Mouse (Mus musculus) adrenal gland (tissue): ENCODE data around the gene 4933434E20Rik.

Source experiments
- intact Hi-C: fragments of 180-260 bp; cut with DNase I; formaldehyde crosslinking; loops from one replicate; pipeline ENCODE4 v1.15.1; 2025
- long read RNA-seq, 2 experiments: library from polyadenylated mRNA; unstranded; transcript quantifications; one replicate each; pipeline ENCODE4 v2.0.0; 2020; ENCODE audit warnings: borderline replicate concordance in 1 of 2; ENCODE audit not compliant: insufficient replicate concordance in 1 of 2

Gene 4933434E20Rik
- long read RNA-seq, experiment 1, transcript 4933434E20Rik-208 (5 exons, 1,385 nt), result minor isoform, 5 of 185 reads
- long read RNA-seq, experiment 1, transcript 4933434E20Rik-202 (6 exons, 1,080 nt), result minor isoform, 7 of 185 reads
- long read RNA-seq, experiment 1, transcript 4933434E20Rik-209 (7 exons, 1,411 nt), result minor isoform, 7 of 185 reads
- long read RNA-seq, experiment 1, transcript 4933434E20Rik-206 (7 exons, 2,510 nt), result major isoform, 141 of 185 reads
- long read RNA-seq, experiment 1, partial matches to known transcripts, result 6 of 185 reads
- long read RNA-seq, experiment 1, other reads (novel, unspliced or antisense), result 19 of 185 reads
- long read RNA-seq, experiment 2, transcript 4933434E20Rik-206 (7 exons, 2,510 nt), result major isoform, 65 of 88 reads
- long read RNA-seq, experiment 2, partial matches to known transcripts, result 5 of 88 reads
- long read RNA-seq, experiment 2, other reads (novel, unspliced or antisense), result 8 of 88 reads

DNA sequence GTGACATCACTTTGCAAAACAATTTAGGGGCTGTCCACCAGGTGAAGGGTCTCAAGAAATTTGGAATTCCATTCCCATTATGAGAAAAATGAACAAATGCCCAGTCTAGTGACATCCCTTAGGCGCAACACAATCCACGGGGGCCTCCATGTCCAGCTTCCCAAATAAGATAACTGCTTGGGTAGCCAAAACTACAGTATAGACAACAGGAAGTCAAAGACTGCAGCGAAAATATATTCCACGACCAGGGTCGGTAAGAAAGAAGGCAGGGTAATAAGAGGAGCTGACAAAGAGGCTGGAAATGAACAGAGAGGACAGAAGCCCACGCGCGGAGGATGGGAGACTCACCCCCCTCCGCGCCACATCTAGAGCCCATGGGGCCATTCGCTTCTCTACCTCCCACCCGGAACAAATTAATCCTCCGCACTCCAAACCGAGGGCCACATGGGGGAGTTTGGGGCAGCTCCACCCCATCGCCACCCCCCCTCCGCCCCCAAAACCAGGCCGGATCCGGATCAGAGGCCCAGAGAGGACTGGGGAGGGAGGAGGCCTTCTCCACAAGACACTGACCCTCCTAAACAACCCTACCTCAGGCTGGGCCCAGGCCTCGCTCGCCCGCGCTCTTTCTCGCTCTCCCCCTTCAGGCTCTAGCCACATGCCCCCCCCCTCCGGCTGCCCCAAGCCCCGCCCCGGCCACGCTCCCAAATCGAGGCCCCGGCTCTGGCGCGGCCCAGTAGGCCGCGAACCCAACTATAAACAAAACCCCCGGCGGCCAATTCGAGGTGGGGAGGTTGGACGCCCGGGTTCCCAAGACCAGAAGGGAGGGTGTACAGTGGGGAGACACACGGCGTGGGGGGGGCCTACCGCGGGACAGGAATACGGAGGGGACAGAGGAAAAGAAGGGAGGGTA, at the start of gene 4933434E20Rik:
4933434E20Rik (plus strand) TSS at position 196 of the 910 bp plus-strand sequence.
- intact Hi-C loops, result no loop called here

DNA sequence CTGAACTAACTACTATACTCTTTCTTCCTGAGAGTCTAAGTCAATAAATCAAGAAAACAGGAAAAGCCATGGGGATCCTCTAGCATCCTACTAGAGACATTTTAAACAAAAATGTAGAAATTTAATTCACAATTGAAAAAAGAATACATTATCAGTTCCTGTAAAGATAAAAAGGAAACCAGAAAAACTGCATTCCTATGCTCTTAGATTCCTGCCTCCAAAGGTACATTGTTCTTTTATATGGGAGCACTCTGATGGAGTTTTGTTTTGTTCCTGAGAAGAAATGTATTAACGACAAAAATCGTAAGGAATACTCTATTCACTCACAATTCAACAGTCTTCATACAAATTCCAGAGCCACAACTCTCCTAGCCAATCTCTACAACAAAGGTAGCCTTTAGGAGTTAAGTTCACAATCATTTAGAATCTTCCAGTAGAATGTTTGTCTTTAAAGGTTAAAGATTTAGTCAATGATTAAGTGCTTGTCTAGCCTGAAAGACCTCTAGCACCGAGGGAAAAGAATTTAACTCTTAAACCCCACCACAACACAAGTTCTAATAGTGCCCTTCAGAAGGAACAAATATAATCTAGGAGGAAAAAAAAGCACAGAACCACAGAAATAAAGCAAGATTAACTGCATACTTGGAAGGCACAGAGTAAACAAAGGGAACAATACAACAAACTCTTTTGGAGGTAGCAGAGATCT, 47.2 kb upstream of the 4933434E20Rik start:
- intact Hi-C loops, result no loop called here

DNA sequence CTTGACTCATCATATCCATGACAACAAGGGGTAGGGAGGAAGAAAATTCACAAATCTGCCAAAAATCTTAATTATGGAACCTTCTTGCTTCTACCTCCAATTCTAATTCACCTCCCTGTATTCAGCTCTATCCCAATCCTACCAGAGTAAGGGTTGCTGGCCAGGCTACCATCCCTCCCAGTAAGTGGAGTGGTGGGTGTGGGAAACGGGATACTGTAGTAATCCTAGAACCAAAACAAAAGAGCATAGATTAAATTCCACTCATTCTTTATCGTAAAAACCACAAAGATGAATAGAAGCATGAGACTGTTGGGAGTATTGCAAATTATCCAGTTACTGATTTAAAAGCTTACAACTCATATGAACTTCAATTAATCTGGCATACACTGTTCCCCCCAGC, 41.1 kb upstream of the 4933434E20Rik start:
- intact Hi-C loops, result loop anchor here (5.0 kb wide), 1 partner anchor 47 kb away; no protein-coding TSS in a partner anchor

DNA sequence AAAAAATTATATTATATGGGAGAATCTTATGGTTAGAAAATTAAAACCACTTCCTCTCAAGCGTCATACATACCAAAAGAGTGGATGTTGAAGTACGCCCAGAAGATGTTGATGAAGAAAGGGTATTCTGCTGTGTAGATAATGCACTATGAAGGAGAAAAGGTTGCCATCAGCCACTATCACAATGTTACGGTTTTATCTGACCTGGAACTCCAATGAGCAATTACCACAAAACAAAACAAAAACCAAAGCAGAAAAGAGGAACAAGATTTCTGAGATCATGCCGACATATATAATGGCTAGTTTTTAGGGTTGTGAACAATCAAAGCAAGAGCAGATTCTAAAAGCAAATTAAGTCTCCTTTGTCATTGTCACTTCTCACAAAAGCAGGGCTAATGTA, 34.8 kb upstream of the 4933434E20Rik start:
- intact Hi-C loops, result no loop called here

DNA sequence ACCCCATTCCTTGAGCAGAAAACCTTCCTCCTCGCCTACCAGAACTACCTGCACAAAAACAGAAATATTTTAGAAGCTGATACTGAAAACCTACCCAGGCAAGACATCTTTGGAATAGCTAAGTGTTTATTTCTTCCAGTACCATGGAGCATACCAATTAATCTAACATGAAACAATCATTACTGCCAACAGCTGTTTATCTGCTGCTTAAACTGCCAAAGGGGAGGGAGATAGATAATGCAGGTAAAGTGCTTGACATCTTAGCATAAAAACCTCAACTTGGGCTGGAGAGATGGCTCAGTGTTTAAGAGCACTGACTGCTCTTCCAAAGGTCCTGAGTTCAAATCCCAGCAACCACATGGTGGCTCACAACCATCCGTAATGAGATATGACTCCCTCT, 16.8 kb upstream of the 4933434E20Rik start:
- intact Hi-C loops, result no loop called here

DNA sequence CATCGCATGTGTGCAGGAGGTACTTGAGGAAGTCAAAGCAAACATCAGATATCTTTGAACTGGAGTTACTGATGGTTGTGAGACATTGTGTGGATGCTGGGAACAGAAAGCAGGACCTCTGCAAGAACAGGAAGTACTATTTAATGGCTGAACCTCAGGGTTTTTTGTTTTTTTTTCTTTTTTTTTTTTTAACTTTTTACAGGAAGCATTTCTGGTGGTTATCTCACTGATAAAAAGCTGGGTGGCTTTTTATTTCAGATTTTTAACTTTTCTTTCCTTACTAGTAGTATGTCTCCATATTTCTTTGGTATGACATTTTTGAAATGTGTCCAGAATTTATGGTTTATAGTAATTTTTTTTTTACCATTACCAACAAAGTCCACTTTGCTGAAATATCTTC, 15.2 kb upstream of the 4933434E20Rik start:
- intact Hi-C loops, result no loop called here

DNA sequence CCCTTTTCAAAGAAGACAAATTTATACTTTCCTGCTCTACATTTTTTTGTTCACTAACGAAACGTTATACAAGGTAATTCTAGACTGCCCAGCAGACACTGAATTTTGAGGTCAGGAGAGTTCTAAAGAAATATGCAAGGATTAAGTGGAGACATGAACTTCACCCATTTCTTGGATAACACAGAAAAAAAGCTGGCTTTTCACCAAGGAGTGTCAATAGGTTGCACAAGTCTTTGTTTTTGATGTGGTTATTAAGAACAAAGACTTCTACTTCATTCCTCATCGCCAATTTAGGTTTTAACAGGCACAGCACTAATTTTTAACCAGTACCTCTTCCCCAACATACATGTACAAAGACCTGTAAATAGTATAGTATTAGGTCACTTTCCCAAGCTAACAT, 1.7 kb upstream of the 4933434E20Rik start:
- intact Hi-C loops, result no loop called here

DNA sequence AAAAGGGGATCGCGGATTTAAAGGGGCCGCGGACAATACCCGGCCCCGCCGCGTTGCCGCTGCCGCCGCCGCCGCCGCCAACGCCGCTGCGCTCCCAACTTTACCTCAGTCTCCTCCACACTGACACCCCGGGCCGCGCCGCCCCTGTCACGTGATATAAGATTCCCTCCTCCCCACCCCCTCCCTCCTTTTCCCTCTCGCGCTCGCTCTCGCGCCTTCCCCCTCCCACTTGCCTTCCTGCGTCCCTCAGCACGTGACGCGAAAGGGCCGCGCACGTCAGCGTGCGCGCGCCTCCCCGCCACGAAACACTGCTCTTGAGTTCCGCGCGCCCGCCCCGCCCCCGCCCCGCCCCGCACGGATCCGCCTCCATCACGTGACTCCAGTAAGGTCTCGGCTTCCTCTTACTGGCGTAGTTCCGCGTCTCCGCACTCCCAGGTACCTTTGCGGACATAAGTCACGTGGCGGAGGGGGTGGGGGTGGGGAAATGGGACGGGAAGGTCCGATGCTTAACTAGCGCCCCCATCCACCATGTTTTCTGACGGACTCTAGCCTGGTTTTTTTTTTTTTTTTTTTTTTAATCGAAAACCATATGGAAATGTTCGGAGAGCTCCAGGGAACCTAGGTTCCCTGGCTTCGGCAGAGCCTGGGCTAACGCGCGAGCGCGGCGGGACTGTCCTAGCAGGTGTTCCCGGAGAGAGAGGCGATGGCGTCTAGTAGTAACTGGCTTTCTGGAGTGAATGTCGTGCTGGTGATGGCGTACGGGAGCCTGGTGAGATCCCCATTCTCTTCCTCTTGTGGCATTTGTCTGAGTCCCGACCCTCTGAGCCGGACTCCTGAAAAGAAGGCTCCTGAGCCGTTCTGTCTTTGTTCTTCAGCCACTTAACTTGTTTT, 1.2 kb downstream of the 4933434E20Rik start, which contains the start of gene Ubap2l:
Ubap2l (minus strand) TSS at position 278 of the 891 bp plus-strand sequence.
- intact Hi-C loops, result no loop called here

DNA sequence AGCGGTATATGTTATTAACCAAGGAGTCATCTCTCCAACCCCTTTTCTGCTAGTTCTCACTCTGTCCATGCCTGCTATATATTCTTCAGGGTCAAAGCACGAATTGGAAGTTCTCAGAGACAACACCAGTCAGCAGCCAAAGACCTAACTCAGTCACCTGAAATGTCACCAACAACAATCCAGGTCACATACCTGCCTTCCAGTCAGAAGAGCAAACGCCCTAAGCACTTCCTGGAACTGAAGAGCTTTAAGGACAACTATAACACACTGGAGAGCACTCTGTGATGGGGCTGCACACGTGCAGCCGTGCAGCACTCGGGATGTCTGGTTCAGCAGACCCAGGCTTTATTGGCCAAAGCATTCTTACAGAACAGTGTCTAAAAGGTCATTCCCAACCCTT, 10.1 kb downstream of the 4933434E20Rik start:
- intact Hi-C loops, result loop anchor here (5.0 kb wide), 1 partner anchor 109 kb away; no protein-coding TSS in a partner anchor

DNA sequence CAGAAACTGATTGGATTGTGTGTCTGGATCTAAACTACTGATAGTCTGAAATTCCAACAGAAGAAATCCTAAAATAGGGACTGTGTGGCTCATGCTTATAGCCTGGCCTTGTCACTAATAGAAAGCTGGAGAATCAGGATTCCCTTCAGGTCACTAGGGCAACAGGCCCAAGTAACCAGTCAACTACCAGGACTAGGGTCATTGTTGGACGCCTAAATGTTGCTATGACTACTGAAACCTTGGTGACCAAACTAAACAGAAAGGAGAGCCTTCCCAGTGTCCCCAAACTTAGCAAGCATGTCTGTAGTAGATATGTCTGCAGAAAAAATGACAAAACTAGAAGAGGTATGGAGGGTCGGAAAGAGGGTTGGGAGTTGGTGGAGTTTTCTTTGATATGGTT, 11.1 kb downstream of the 4933434E20Rik start:
- intact Hi-C loops, result loop anchor here (5.0 kb wide), 1 partner anchor 110 kb away; no protein-coding TSS in a partner anchor

DNA sequence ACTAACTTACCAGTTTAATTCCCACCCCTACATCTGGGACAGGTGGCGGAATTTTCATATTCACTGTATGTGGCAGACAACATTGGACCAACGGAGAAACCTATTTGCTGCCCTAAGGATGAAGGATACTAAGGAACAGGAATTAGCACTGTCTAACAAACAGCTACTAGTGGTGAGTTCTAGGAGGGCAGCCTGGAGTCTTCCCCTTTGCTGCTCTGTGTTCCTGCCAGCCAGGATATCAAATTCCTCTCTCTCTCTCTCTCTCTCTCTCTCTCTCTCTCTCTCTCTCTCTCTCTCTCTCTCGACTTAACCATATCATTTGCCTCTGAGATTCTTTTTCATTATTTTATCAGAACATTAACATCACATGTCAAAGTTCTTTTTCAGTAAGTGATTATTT, 12.9 kb downstream of the 4933434E20Rik start:
- intact Hi-C loops, result loop anchor here (5.0 kb wide), 1 partner anchor 112 kb away; no protein-coding TSS in a partner anchor

DNA sequence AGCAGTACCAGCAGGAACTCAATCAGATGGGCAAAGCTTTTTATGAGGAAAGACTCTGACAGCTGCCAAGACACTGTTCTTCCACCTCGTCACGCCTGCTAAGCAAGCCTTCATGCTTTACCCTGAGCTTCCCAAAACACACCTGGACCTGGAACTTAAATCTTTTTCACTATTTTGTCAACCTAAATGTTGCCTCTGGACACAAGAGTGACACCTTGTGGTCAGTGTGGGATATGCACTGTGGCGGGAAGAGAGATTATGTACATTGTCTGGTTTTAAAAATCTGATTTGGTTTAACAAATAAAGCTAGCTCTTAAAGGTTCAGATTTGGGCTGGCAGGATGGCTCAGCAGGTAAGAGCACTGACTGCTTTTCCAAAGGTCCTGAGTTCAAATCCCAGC, 14.1 kb downstream of the 4933434E20Rik start:
- intact Hi-C loops, result no loop called here

DNA sequence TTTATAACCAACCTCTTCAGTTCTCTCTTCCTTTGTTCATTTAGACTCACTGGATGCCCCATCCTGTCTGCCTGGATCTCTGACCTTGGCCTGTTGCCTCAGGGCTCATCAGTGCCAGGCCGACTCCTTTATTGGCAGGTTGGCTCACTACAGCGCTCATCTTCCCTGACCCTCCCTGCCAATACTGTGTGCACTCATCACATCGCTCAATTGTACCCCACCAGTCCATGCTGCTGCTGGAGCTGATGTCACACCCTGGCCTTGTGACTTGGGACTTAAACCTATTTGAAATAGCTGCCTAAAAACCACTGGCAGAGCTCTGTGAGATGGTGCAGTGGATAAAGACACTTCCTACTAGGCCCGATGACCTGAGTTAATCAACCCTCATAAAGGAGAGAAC, 16.4 kb downstream of the 4933434E20Rik start:
- intact Hi-C loops, result no loop called here

DNA sequence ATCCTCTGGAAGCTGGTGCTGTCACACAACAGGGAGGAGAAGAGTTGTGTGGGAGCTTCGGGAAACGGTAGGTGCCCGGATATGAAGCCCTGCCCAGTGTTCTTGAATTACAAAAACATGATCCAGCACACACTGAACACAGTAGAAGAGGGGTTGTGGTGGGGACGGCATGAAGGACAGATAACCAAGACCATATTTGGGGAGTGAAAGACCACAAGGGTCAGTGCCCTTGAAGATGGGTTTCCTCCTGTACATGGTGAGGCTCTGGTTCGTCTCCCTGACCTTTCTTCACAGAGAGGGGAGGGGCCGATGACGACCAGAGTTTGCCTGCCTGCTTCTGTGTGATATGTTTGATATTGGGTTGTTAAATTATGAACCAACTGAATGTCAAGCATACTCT, 18.3 kb downstream of the 4933434E20Rik start:
- intact Hi-C loops, result loop anchor here (10.0 kb wide), 2 partner anchors 205 to 295 kb away; partner anchors contain the start of gene Ube2q1

DNA sequence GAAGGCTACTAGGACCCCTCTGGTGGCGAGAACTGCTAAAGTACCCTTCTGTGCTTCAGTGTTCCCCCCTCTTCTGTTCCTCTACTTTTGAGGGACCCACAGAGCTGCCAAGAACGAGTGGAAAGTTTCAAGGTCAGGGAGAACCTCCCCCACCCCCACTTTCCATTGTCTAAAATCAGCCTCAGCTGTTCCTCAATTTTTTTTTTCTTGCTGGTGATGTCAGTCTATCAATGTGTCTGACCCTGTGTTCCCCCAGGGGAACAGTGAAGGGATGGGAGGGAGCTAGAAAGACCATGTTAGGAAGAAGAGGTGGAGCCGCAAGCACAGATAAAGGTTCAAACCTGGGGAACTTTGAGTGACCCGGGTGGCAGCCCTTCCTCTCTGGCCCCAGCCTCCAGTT, 20.9 kb downstream of the 4933434E20Rik start, which contains the start of gene Tpm3:
Tpm3 (plus strand) TSS at position 356 of the 400 bp plus-strand sequence.
- intact Hi-C loops, result loop anchor here (10.0 kb wide), 2 partner anchors 207 to 297 kb away; partner anchors contain the start of gene Ube2q1

DNA sequence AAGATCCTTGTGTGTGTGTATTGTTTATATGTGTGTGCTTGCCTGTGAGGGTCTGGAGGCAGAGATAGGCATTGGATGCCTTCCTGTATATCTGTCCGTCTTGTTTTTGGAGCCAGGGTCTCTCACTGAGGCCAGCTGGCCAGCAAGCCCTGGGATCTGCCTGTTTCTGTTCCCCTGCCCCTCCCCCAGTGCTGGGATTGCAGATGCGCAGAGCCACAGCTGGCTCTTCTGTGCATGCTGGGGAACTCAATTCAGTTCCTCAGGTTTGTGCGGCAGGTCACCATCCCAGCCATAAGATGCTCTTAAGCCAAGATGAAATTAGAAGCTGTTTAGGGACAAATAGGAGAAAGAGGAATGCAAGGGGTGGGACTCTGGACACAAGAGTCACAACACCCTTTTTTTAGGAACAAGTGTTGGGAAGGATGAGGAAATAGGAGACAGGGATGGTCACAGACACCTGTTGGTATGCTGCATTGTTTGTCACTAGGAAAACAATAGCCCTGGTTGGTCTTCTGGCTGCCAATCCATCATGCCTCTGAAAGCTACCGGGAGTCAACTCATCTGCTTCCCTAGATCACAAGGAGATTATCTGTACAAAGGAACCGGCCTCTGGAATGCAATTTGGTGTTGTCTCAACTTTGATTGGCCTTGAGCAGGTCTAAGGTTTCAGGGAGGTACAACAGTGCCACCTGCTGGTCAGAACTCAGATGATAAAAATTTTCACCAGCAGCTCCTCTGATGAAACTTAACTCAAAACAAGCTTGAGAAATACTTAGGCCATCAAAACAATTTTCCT, 25.7 kb downstream of the 4933434E20Rik start:
- intact Hi-C loops, result loop anchor here (5.0 to 10.0 kb wide), 3 partner anchors 125 to 302 kb away; partner anchors contain the start of gene Ube2q1

DNA sequence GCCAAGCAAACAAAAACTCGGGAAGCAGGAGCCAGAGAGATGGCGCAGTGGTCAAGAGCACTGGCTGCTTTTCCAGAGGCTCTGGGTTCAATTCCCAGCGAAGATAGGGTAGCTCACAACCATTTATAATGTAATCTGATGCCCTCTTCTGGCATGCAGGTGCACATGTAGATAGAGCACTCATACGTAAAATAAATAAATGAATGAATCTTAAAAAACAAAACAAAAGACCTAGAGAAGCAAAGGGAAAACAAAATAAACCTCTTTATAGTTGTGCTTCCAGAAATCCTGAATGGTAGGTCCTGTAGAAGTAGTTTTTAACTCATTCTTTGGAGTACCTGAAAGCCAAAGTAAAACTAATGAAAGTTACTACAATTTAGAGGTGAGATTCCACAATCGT, 26.8 kb downstream of the 4933434E20Rik start:
- intact Hi-C loops, result loop anchor here (5.0 to 10.0 kb wide), 3 partner anchors 126 to 303 kb away; partner anchors contain the start of gene Ube2q1

DNA sequence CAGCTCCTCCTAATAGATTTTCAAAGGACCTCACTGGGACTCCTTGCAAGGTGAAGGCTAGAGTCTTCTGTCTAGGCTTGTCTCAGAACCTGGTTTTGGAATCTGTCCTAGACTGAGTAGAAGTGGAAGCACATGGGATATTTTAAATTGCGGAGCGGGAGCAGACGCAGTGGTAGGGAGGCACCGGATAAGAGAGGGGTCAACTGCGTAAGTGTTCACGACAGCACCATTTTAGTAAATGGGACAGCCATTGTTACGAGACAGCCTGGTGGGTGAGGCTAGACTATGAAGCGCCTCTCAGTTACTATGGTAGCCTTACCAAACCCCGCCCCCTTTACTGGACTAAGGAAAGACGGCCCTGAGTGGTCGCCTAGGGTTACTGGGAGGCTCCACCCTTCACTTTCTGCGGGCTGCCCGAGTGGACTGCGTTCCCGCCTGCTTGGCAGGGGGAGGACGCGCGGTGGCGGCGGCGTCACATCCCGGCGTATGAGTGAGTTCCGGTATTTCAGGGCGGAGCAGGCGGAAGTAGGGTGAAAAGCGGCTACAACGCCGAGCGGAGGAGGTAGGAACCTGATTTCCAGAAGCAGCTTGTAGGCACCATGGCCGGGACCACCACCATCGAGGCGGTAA, 27.8 kb downstream of the 4933434E20Rik start:
- intact Hi-C loops, result loop anchor here (5.0 to 10.0 kb wide), 3 partner anchors 127 to 304 kb away; partner anchors contain the start of gene Ube2q1
